In the genomic region with DNA sequence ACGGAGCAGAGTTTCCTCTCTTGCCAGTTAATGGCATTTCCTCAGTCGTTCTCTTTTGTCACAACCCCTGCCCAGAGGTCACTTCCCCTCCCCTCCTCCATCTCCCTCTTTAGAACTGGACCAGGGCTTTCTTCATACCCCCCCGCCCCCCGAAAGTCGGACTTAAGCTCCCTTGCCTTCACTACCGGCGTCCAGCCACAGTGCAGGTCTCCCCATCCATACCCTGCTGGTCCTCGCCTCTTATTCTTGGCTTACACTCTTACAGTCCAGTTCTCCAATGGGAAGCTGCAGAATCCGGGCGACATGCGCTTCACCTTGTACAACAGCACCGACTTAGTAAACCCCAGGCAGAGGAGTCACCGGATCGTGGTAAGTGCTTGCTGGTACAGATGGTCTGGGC, we compare ENCODE assay signal across 8 mouse cellular contexts. TPM values are rescaled to one million over a fixed set of nuclear protein-coding genes. Genes with fewer than 3 reads are reported as not detected.
DNase-seq lines count a peak whose midpoint lies in the region; ATAC-seq and TF ChIP-seq lines count a peak whose summit lies in the region.

No protein-coding gene starts in this region.

- H3K4me2 ChIP-seq in kidney, embryonic 15.5 days: peak overlapping the region; percentile 94
- peak overlapping the region; percentile 81 for H3K4me2 ChIP-seq in heart, postnatal 0 days (ENCODE audit: low read depth, low read length)

- peak; percentile 33 for ATAC-seq in kidney, embryonic 15.5 days (replicated peaks; ENCODE audit: low FRiP score)
- peak; percentile 38 for ATAC-seq in heart, postnatal 0 days (ENCODE audit: insufficient read depth, low read depth)
- peak; percentile 9; the same call in 1 of the 2 replicates for ATAC-seq in megakaryocyte progenitor cell, adult 5-6 weeks (replicated peaks; ENCODE audit: poor library complexity)

- H3K4me1 ChIP-seq in kidney, embryonic 15.5 days: peaks cover 20% of the 10 kb centered on the region
- peaks cover 18% of the 10 kb centered on the region for H3K4me1 ChIP-seq in heart, postnatal 0 days (ENCODE audit: control insufficient read depth, insufficient read depth)

- peak overlapping the region; percentile 68 for H3K4me3 ChIP-seq in kidney, embryonic 15.5 days (replicated peaks)
- peak overlapping the region; percentile 75 for H3K4me3 ChIP-seq in heart, postnatal 0 days (ENCODE audit: low read depth, low read length)

- H3K36me3 ChIP-seq in kidney, embryonic 15.5 days: peaks cover 23% of the 10 kb centered on the region
- H3K36me3 ChIP-seq in heart, postnatal 0 days (replicated peaks; ENCODE audit: control insufficient read depth, insufficient read depth, low read length): peaks cover 14% of the 10 kb centered on the region

- WGBS in kidney, embryonic 15.5 days: 1% methylated on average over 14 of the region's 14 CpGs
- 2% methylated on average over 14 of the region's 14 CpGs for WGBS in heart, postnatal 0 days

- H3K27ac ChIP-seq in kidney, embryonic 15.5 days: peak overlapping the region; percentile 35; the same call in 1 of the 2 replicates
- peak overlapping the region; percentile 52 for H3K27ac ChIP-seq in heart, postnatal 0 days (ENCODE audit: low read depth)

- H3K9me3 ChIP-seq in kidney, embryonic 15.5 days (replicated peaks): no peaks in the 10 kb centered on the region
- no peaks in the 10 kb centered on the region for H3K9me3 ChIP-seq in heart, postnatal 0 days (replicated peaks; ENCODE audit: control insufficient read depth, low read length)

- no peak for TF ChIP-seq EP300 in heart, postnatal 0 days (IDR thresholded peaks at IDR 0.05; ENCODE audit: low read depth)

- H3K27me3 ChIP-seq in kidney, embryonic 15.5 days: no peaks in the 10 kb centered on the region
- H3K27me3 ChIP-seq in heart, postnatal 0 days (ENCODE audit: control insufficient read depth, insufficient read depth, low read length): no peaks in the 10 kb centered on the region

- DNase-seq in kidney, adult 11 months: no peak
- DNase-seq in Muller cell, postnatal 12 days (ENCODE audit: inconsistent ontology term): peak; percentile 16
- no peak for DNase-seq in heart, postnatal 0 days (ENCODE audit: low spot score)
- no peak for DNase-seq in gastrocnemius, postnatal 10 days
- no peak for DNase-seq in adrenal gland, adult 2 months
- DNase-seq in right cerebral cortex, postnatal 36 days (ENCODE audit: low spot score in 2 of 2): no peak

- H3K9ac ChIP-seq in kidney, embryonic 15.5 days: peak overlapping the region; percentile 58
- H3K9ac ChIP-seq in heart, postnatal 0 days (replicated peaks; ENCODE audit: low read depth, low read length): peak overlapping the region; percentile 51

- TF ChIP-seq CTCF in heart, postnatal 0 days (IDR thresholded peaks at IDR 0.05; ENCODE audit: low read depth): no peak

RNA-seq across cellular contexts. Expression of gene Polr1e, which starts 0.6 kb away (rescaled TPM):
- 40.9 and 48.4 TPM in 2 replicates for polyA plus RNA-seq in kidney, embryonic 15.5 days (2015; fragmentation: Nextera tagmentation; extraction: Ambion mirVana)
- total RNA-seq in heart, postnatal 0 days (2014; rRNA removed; ENCODE audit: low replicate concordance): 37.4 and 46.7 TPM in 2 replicates
- polyA plus RNA-seq in heart, postnatal 0 days (2015; fragmentation: Nextera tagmentation; extraction: Ambion mirVana): 71.2 and 77.5 TPM in 2 replicates
- 50.9 and 65.2 TPM in 2 replicates for total RNA-seq in megakaryocyte progenitor cell, adult 5-6 weeks (2015)
- total RNA-seq in megakaryocyte progenitor cell, adult 5-6 weeks (2017): 47.3 and 53.0 TPM in 2 replicates
- 1 to 10 TPM; 6.7 to 8.2 TPM for total RNA-seq in gastrocnemius, postnatal 10 days (2021)
- total RNA-seq in adrenal gland, adult 2 months (2021): 10 to 100 TPM; 13.0 to 16.3 TPM
- 2.9 and 3.1 TPM in 2 replicates for polyA plus RNA-seq in adrenal gland, adult 2 months (2012; rRNA removed)

RNA-seq across cellular contexts. Expression of gene Zbtb5, which starts 6.8 kb away (rescaled TPM):
- 23.0 and 24.1 TPM in 2 replicates for polyA plus RNA-seq in kidney, embryonic 15.5 days (2015; fragmentation: Nextera tagmentation; extraction: Ambion mirVana)
- total RNA-seq in heart, postnatal 0 days (2014; rRNA removed; ENCODE audit: low replicate concordance): 20.3 and 32.0 TPM in 2 replicates
- 8.5 and 8.9 TPM in 2 replicates for polyA plus RNA-seq in heart, postnatal 0 days (2015; fragmentation: Nextera tagmentation; extraction: Ambion mirVana)
- total RNA-seq in megakaryocyte progenitor cell, adult 5-6 weeks (2015): 5.7 and 6.5 TPM in 2 replicates
- 9.5 and 10.1 TPM in 2 replicates for total RNA-seq in megakaryocyte progenitor cell, adult 5-6 weeks (2017)
- total RNA-seq in gastrocnemius, postnatal 10 days (2021): 1 to 10 TPM; 8.2 to 9.3 TPM
- total RNA-seq in adrenal gland, adult 2 months (2021): 10 to 100 TPM in 1 of 2 experiments, 1 to 10 TPM in 1; 8.9 to 12.0 TPM
- 13.1 and 21.3 TPM in 2 replicates for polyA plus RNA-seq in adrenal gland, adult 2 months (2012; rRNA removed)

RNA-seq across cellular contexts. Expression of gene Grhpr, which starts 37.8 kb away (rescaled TPM):
- 86.7 and 97.2 TPM in 2 replicates for polyA plus RNA-seq in kidney, embryonic 15.5 days (2015; fragmentation: Nextera tagmentation; extraction: Ambion mirVana)
- total RNA-seq in heart, postnatal 0 days (2014; rRNA removed; ENCODE audit: low replicate concordance): 88.4 and 147 TPM in 2 replicates
- 103 and 108 TPM in 2 replicates for polyA plus RNA-seq in heart, postnatal 0 days (2015; fragmentation: Nextera tagmentation; extraction: Ambion mirVana)
- total RNA-seq in megakaryocyte progenitor cell, adult 5-6 weeks (2015): 11.8 and 12.0 TPM in 2 replicates
- 7.9 and 8.9 TPM in 2 replicates for total RNA-seq in megakaryocyte progenitor cell, adult 5-6 weeks (2017)
- total RNA-seq in gastrocnemius, postnatal 10 days (2021): 10 to 100 TPM; 31.6 to 33.7 TPM
- 100 to 1,000 TPM; 139 to 220 TPM for total RNA-seq in adrenal gland, adult 2 months (2021)
- 280 and 300 TPM in 2 replicates for polyA plus RNA-seq in adrenal gland, adult 2 months (2012; rRNA removed)
